Mouse (Mus musculus) spleen, postnatal 36 days (tissue): ENCODE results near the gene Pcca.

Experiments used
- DNase-seq, 2 experiments: peaks; one replicate each; pipeline ENCODE4 v3.0.0; 2022; ENCODE audit warnings: low spot score in 2 of 2, mixed read lengths in 1 of 2

The Pcca gene

GRCm38 (mm10) chr14:122835487-122836190 lies 301.5 kb downstream of the Pcca start:
- no peak for DNase-seq

- no peak for DNase-seq
These were observed 302.1 kb downstream of the Pcca start for GRCm38 (mm10) chr14:122836221-122836620.

GRCm38 (mm10) chr14:122837018-122837417 lies 302.9 kb downstream of the Pcca start:
- DNase-seq: no peak

GRCm38 (mm10) chr14:122852506-122853057 lies 318.5 kb downstream of the Pcca start:
- peak in 1 of 2 experiments; percentile 4 for DNase-seq

- no peak for DNase-seq
These were observed 325.7 kb downstream of the Pcca start for GRCm38 (mm10) chr14:122859792-122860191.

GRCm38 (mm10) chr14:122862623-122863022 lies 328.5 kb downstream of the Pcca start:
- DNase-seq: no peak

GRCm38 (mm10) chr14:122865462-122866129 lies 331.5 kb downstream of the Pcca start:
- DNase-seq: no peak

GRCm38 (mm10) chr14:122867531-122868285 lies 333.6 kb downstream of the Pcca start:
- DNase-seq: no peak

- DNase-seq: no peak
These were observed 335.7 kb downstream of the Pcca start for GRCm38 (mm10) chr14:122869831-122870230.

- DNase-seq: no peak
These were observed 337.9 kb downstream of the Pcca start for GRCm38 (mm10) chr14:122871841-122872580.

GRCm38 (mm10) chr14:122872612-122873011 lies 338.5 kb downstream of the Pcca start:
- DNase-seq: no peak

- DNase-seq: no peak
These were observed 340.9 kb downstream of the Pcca start for GRCm38 (mm10) chr14:122875056-122875455.

- DNase-seq: no peak
These were observed 341.5 kb downstream of the Pcca start for GRCm38 (mm10) chr14:122875636-122876035.

- DNase-seq: peak; percentile 34 to 57
These were observed 342.0 kb downstream of the Pcca start for GRCm38 (mm10) chr14:122876163-122876562.

GRCm38 (mm10) chr14:122876723-122877122 lies 342.6 kb downstream of the Pcca start:
- DNase-seq: no peak

GRCm38 (mm10) chr14:122877787-122878186 lies 343.7 kb downstream of the Pcca start:
- no peak for DNase-seq

- DNase-seq: no peak
These were observed 346.2 kb downstream of the Pcca start for GRCm38 (mm10) chr14:122880291-122880690.

GRCm38 (mm10) chr14:122881699-122882098 lies 347.6 kb downstream of the Pcca start:
- DNase-seq: no peak

- no peak for DNase-seq
These were observed 348.1 kb downstream of the Pcca start for GRCm38 (mm10) chr14:122882201-122882639.

GRCm38 (mm10) chr14:122882795-122883409 lies 348.8 kb downstream of the Pcca start:
- DNase-seq: no peak

GRCm38 (mm10) chr14:122883410-122883806 lies 349.3 kb downstream of the Pcca start:
- no peak for DNase-seq
